Mouse (Mus musculus) kidney, embryonic 14.5 days (tissue): ENCODE results near the gene Bean1. TPM values are rescaled to one million over a fixed set of nuclear protein-coding genes. Genes with fewer than 3 reads are reported as not detected.
"Not testable (repeated sequence)": the region's sequence is repeated elsewhere in the genome, so short reads cannot be mapped to it uniquely, and the experiment has no call there.

Experiments
- ATAC-seq: fragments of 200-750 bp; cut with Nextera tagmentation; 2 replicates; pipeline ENCODE4 v1.8.0; 2017; ENCODE audit warnings: moderate number of reproducible peaks, mild to moderate bottlenecking, moderate TSS enrichment, moderate library complexity; ENCODE audit not compliant: low FRiP score, low TSS enrichment
- H3K27ac ChIP-seq: fragments of 300-500 bp; sonication (generic); 2 replicates; pipeline ENCODE4 v1.5.1; 2014; ENCODE audit warnings: low read depth, mild to moderate bottlenecking, low read length, moderate library complexity, mixed read lengths
- H3K27me3 ChIP-seq: fragments of 300-500 bp; sonication (generic); 2 replicates; pipeline ENCODE4 v1.6.1; 2014; ENCODE audit warnings: mild to moderate bottlenecking, low read length; ENCODE audit not compliant: control insufficient read depth, insufficient read depth
- H3K36me3 ChIP-seq: fragments of 300-500 bp; sonication (generic); 2 replicates; pipeline ENCODE4 v1.6.1; 2014; ENCODE audit warnings: low read length, mixed read lengths; ENCODE audit not compliant: control insufficient read depth, insufficient read depth
- H3K4me1 ChIP-seq: fragments of 300-500 bp; sonication (generic); 2 replicates; pipeline ENCODE4 v1.6.1; 2014; ENCODE audit warnings: low read length, mixed read lengths; ENCODE audit not compliant: control insufficient read depth, insufficient read depth
- H3K4me2 ChIP-seq: fragments of 300-500 bp; sonication (generic); replicated peaks from 2 replicates; pipeline ENCODE4 v1.6.1; 2014; ENCODE audit warnings: low read depth, mild to moderate bottlenecking, low read length
- H3K4me3 ChIP-seq: fragments of 300-500 bp; sonication (generic); 2 replicates; pipeline ENCODE4 v1.5.1; 2014; ENCODE audit warnings: mild to moderate bottlenecking, low read length
- H3K9ac ChIP-seq: fragments of 300-500 bp; sonication (generic); 2 replicates; pipeline ENCODE4 v1.6.1; 2014; ENCODE audit warnings: low read depth, mild to moderate bottlenecking, low read length, moderate library complexity
- H3K9me3 ChIP-seq: fragments of 300-500 bp; sonication (generic); 2 replicates; pipeline ENCODE4 v1.6.1; 2016; ENCODE audit warnings: low read length; ENCODE audit not compliant: control insufficient read depth
- WGBS: fragments of 180-500 bp; shearing (Covaris S2); extraction: QIAGEN DNeasy Blood & Tissue Kit; methylation state at CpG from one replicate; pipeline ENCODE4 v1.1.7; 2014; 5-methylcytosine and 5-hydroxymethylcytosine counted together
- polyA plus RNA-seq: library from polyadenylated mRNA; unstranded; fragments of >200 nt; fragmentation: Nextera tagmentation; extraction: Ambion mirVana; gene quantifications from 2 replicates; pipeline ENCODE4 v1.2.1, GENCODE M21; 2014

Gene Bean1
- polyA plus RNA-seq, 1 experiment from 2014 or later: 3.3 TPM

DNA sequence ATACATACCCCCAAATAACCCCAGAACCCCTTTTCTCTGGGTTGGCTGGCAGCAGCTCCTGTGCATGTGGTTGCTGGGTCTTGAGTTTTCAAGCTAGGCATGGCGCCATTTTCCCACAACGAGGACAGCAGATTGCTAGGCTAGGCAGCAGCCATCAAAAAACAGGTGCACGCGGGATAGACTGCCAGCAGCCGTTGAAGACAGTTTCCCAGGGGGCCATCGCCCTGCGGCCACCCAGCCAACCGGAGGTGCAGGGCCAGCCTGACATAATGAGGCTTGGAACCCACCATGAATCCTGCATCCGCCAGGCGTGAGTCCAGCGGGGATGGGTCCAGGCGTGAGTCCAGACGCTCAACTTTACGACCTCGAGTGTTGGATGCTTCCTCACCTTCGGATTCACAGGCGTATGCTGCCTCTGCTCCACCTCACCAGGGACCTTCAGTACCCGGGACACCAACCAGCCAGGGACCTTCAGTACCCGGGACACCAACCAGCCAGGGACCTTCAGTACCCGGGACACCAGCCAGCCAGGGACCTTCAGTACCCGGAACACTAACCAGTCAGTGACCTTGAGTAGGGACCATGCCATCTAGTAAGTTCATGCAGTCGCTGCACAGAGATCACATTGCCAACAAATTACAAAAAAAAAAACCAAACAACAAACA, 94.2 kb downstream of the Bean1 start:
- not testable (repeated sequence) for H3K36me3 ChIP-seq, H3K4me1 ChIP-seq, H3K9ac ChIP-seq, ATAC-seq, H3K9me3 ChIP-seq, H3K4me2 ChIP-seq, H3K27ac ChIP-seq, H3K4me3 ChIP-seq, H3K27me3 ChIP-seq
- WGBS: 96% methylated on average over 22 of the region's 22 CpGs

DNA sequence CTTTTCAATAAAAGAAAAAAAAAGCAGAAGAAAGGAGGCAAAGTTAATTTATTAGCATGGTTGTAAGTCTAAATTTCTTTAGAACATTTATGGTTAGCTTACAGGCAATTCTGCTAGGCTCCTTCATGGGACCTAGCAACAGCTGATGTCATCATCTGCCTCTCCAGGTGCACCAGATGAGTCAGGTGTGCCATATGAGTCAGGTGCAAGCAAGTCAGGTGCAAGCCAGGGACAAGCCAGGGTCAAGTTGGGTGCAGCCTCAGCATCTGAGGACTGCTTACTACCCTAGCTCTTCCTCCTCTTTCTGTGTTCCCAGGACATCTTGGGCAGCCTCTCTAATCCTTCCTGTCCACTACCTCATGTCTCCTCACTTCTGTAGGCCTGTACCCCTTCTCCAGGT, 98.1 kb downstream of the Bean1 start:
- no peaks in the 10 kb centered on the region for H3K27me3 ChIP-seq
- H3K4me3 ChIP-seq: no peak overlapping the region
- H3K36me3 ChIP-seq: peaks cover 7% of the 10 kb centered on the region; the same call in 1 of the 2 replicates
- no peak for ATAC-seq
- no peaks in the 10 kb centered on the region for H3K4me1 ChIP-seq
- H3K4me2 ChIP-seq: no peak overlapping the region
- H3K27ac ChIP-seq: no peak overlapping the region
- no peak overlapping the region for H3K9ac ChIP-seq
- H3K9me3 ChIP-seq: no peaks in the 10 kb centered on the region

Other genes starting within 250 kb of the Bean1 start
- gene Cdh5, start 68.8 kb upstream of the Bean1 start, polyA plus RNA-seq: 31.8 and 36.8 TPM in 2 replicates
- gene Tk2, start 78.1 kb downstream of the Bean1 start, polyA plus RNA-seq: 16.9 and 25.2 TPM in 2 replicates
- 51.7 and 51.8 TPM in 2 replicates for gene Cklf, start 80.4 kb downstream of the Bean1 start, polyA plus RNA-seq
- not detected in 2 replicates for gene Cmtm2a, start 122.7 kb downstream of the Bean1 start, polyA plus RNA-seq
- gene Gm45711, start 139.6 kb downstream of the Bean1 start, polyA plus RNA-seq: not detected in 2 replicates
- gene Cmtm1, start 139.7 kb downstream of the Bean1 start, polyA plus RNA-seq: not detected in 2 replicates
- gene Gm11020, start 151.1 kb downstream of the Bean1 start, polyA plus RNA-seq: not detected in 2 replicates
- gene Cmtm2b, start 151.8 kb downstream of the Bean1 start, polyA plus RNA-seq: not detected in 2 replicates
- 167 and 169 TPM in 2 replicates for gene Cmtm3, start 169.0 kb downstream of the Bean1 start, polyA plus RNA-seq
- 5.6 and 6.4 TPM in 2 replicates for gene Cmtm4, start 225.4 kb downstream of the Bean1 start, polyA plus RNA-seq